Mouse (Mus musculus): ENCODE measurements around the gene Nfia.

DNA sequence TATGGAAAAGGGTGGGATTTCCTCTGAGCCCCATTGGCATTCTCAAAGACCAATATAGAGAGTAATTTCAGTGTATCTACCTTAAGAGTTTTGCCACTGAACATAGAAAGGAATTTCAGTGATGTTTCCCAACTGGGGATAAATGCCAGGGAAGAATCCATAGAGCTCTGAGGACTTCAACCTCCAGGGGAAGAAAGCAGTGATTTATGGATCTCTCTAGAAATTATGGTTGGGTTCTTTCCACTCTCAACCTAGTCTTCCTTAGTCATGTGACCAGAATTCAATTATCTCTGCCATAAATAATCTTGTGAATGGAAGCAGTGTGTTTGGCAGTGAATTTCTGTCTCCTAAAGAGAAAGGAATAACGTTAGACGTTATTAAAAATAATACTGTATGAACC is 85.0 kb downstream of the Nfia start:
- TF ChIP-seq CTCF (IDR thresholded peaks at IDR 0.05; ENCODE audit: insufficient read depth, low read depth, low read length) (no peak), POLR2A (IDR thresholded peaks at IDR 0.05; ENCODE audit: insufficient read depth, low read depth, low read length) (no peak)
